Mouse (Mus musculus) liver, embryonic 13.5 days (tissue): ENCODE results near the gene Serpina3n. TPM values are rescaled to one million over a fixed set of nuclear protein-coding genes. Genes with fewer than 3 reads are reported as not detected.
"Not testable (repeated sequence)": the region's sequence is repeated elsewhere in the genome, so short reads cannot be mapped to it uniquely, and the experiment has no call there.

ENCODE experiments used
- ATAC-seq: fragments of 200-750 bp; cut with Nextera tagmentation; 2 replicates; pipeline ENCODE4 v1.8.0; 2017; ENCODE audit warnings: low read depth, mild to moderate bottlenecking, moderate number of reproducible peaks, moderate library complexity
- DNase-seq: peaks from one replicate; pipeline ENCODE4 v3.0.0; 2022
- H3K27ac ChIP-seq: fragments of 300-500 bp; sonication (generic); 2 replicates; pipeline ENCODE4 v1.5.1; 2015; ENCODE audit warnings: moderate library complexity, mild to moderate bottlenecking, inconsistent platforms
- H3K27me3 ChIP-seq: fragments of 300-500 bp; sonication (generic); 2 replicates; pipeline ENCODE4 v1.6.1; 2015; ENCODE audit warnings: mild to moderate bottlenecking, inconsistent platforms
- H3K36me3 ChIP-seq: fragments of 300-500 bp; sonication (generic); 2 replicates; pipeline ENCODE4 v1.6.1; 2015; ENCODE audit warnings: mild to moderate bottlenecking, inconsistent platforms
- H3K4me1 ChIP-seq: fragments of 300-500 bp; sonication (generic); replicated peaks from 2 replicates; pipeline ENCODE4 v1.6.1; 2015; ENCODE audit warnings: inconsistent platforms
- H3K4me2 ChIP-seq: fragments of 300-500 bp; sonication (generic); 2 replicates; pipeline ENCODE4 v1.6.1; 2015; ENCODE audit warnings: inconsistent platforms, mild to moderate bottlenecking, moderate library complexity
- H3K4me3 ChIP-seq: fragments of 300-500 bp; sonication (generic); replicated peaks from 2 replicates; pipeline ENCODE4 v1.5.1; 2015; ENCODE audit warnings: mild to moderate bottlenecking, inconsistent platforms
- H3K9ac ChIP-seq: fragments of 300-500 bp; sonication (generic); 2 replicates; pipeline ENCODE4 v1.6.1; 2015; ENCODE audit warnings: mild to moderate bottlenecking, inconsistent platforms
- H3K9me3 ChIP-seq: fragments of 300-500 bp; sonication (generic); replicated peaks from 2 replicates; pipeline ENCODE4 v1.6.1; 2016; ENCODE audit warnings: inconsistent platforms
- WGBS: fragments of 180-500 bp; shearing (Covaris S2); methylation state at CpG from one replicate; pipeline ENCODE4 v1.1.7; 2015; ENCODE audit not compliant: insufficient replicate concordance; 5-methylcytosine and 5-hydroxymethylcytosine counted together
- polyA plus RNA-seq: library from polyadenylated mRNA; unstranded; fragments of >200 nt; fragmentation: Nextera tagmentation; extraction: Ambion mirVana; gene quantifications from 2 replicates; pipeline ENCODE4 v1.2.1, GENCODE M21; 2015

Gene Serpina3n
- polyA plus RNA-seq: 0.06 and 0.12 TPM in 2 replicates

GRCm38 (mm10) chr12:104406454-104406885 is at the start of gene Serpina3n:
TSS of gene Serpina3n (plus strand) at chr12:104406729.
- Histone ChIP-seq H3K9me3 (no peaks in the 10 kb centered on the region), H3K27me3 (no peaks in the 10 kb centered on the region), H3K4me2 (no peak within 1 kb of the TSS), H3K27ac (no peak within 1 kb of the TSS), H3K9ac (no peak within 1 kb of the TSS), H3K4me3 (no peak within 1 kb of the TSS), H3K36me3 (no peaks in the 10 kb centered on the region), H3K4me1 (no peaks in the 10 kb centered on the region)
- DNase-seq (no peak), ATAC-seq (no peak)
- 50% methylated on average over 4 of the region's 4 CpGs for WGBS

GRCm38 (mm10) chr12:104369986-104370385 is 36.5 kb upstream of the Serpina3n start:
- ATAC-seq (no peak), DNase-seq (no peak)
- no peak overlapping the region for H3K4me3 ChIP-seq
- H3K9ac ChIP-seq: no peak overlapping the region
- H3K27ac ChIP-seq: no peak overlapping the region
- no peaks in the 10 kb centered on the region for H3K36me3 ChIP-seq
- H3K27me3 ChIP-seq: no peaks in the 10 kb centered on the region
- 61% methylated on average over 3 of the region's 3 CpGs for WGBS
- H3K4me1 ChIP-seq: no peaks in the 10 kb centered on the region
- no peak overlapping the region for H3K4me2 ChIP-seq
- no peaks in the 10 kb centered on the region for H3K9me3 ChIP-seq

GRCm38 (mm10) chr12:104377179-104377578 is 29.4 kb upstream of the Serpina3n start:
- H3K4me2 ChIP-seq, H3K4me1 ChIP-seq, H3K27me3 ChIP-seq, ATAC-seq, H3K9ac ChIP-seq, DNase-seq, H3K4me3 ChIP-seq, H3K27ac ChIP-seq, H3K9me3 ChIP-seq, H3K36me3 ChIP-seq: not testable (repeated sequence)
- WGBS: 47% methylated on average over 5 of the region's 5 CpGs

GRCm38 (mm10) chr12:104378351-104378750 is 28.2 kb upstream of the Serpina3n start:
- H3K27me3 ChIP-seq, H3K4me3 ChIP-seq, H3K36me3 ChIP-seq, H3K9me3 ChIP-seq, H3K4me2 ChIP-seq, DNase-seq, H3K4me1 ChIP-seq, ATAC-seq, H3K9ac ChIP-seq, H3K27ac ChIP-seq: not testable (repeated sequence)
- WGBS: 61% methylated on average over 2 of the region's 2 CpGs

- not testable (repeated sequence) for ATAC-seq, H3K27me3 ChIP-seq, H3K4me1 ChIP-seq, DNase-seq, H3K36me3 ChIP-seq, H3K4me3 ChIP-seq, H3K4me2 ChIP-seq, H3K9me3 ChIP-seq, H3K9ac ChIP-seq, H3K27ac ChIP-seq
- WGBS: 53% methylated on average over 5 of the region's 5 CpGs
Measured at GRCm38 (mm10) chr12:104378815-104379214, 27.7 kb upstream of the Serpina3n start.

- WGBS: 76% methylated on average over 11 of the region's 11 CpGs
- no peaks in the 10 kb centered on the region for H3K36me3 ChIP-seq
- no peak overlapping the region for H3K9ac ChIP-seq
- DNase-seq (no peak), ATAC-seq (no peak)
- H3K4me1 ChIP-seq: no peaks in the 10 kb centered on the region
- no peaks in the 10 kb centered on the region for H3K27me3 ChIP-seq
- H3K4me2 ChIP-seq: no peak overlapping the region
- 0 out of 2 replicates have a peak, but pooled peaks cover 2% of the 10 kb centered on the region for H3K9me3 ChIP-seq
- no peak overlapping the region for H3K4me3 ChIP-seq
- H3K27ac ChIP-seq: no peak overlapping the region
Measured at GRCm38 (mm10) chr12:104379856-104380255, 26.7 kb upstream of the Serpina3n start.

- not testable (repeated sequence) for H3K4me2 ChIP-seq, H3K4me3 ChIP-seq, H3K27ac ChIP-seq, H3K27me3 ChIP-seq, H3K9ac ChIP-seq, H3K36me3 ChIP-seq, H3K9me3 ChIP-seq, H3K4me1 ChIP-seq, ATAC-seq, DNase-seq
- WGBS: 77% methylated on average over 8 of the region's 8 CpGs
Measured at GRCm38 (mm10) chr12:104381071-104381604, 25.4 kb upstream of the Serpina3n start.

- not testable (repeated sequence) for H3K27me3 ChIP-seq, H3K4me3 ChIP-seq, ATAC-seq, H3K27ac ChIP-seq, H3K36me3 ChIP-seq, H3K4me1 ChIP-seq, DNase-seq, H3K4me2 ChIP-seq, H3K9me3 ChIP-seq, H3K9ac ChIP-seq
Measured at GRCm38 (mm10) chr12:104385987-104386386, 20.5 kb upstream of the Serpina3n start.

GRCm38 (mm10) chr12:104386878-104387277 is 19.7 kb upstream of the Serpina3n start:
- DNase-seq, H3K4me1 ChIP-seq, ATAC-seq, H3K4me2 ChIP-seq, H3K9ac ChIP-seq, H3K9me3 ChIP-seq, H3K27ac ChIP-seq, H3K27me3 ChIP-seq, H3K4me3 ChIP-seq, H3K36me3 ChIP-seq: not testable (repeated sequence)
- WGBS: 36% methylated on average over 2 of the region's 2 CpGs

- ATAC-seq: no peak
- no peak overlapping the region for H3K27ac ChIP-seq
- no peak overlapping the region for H3K9ac ChIP-seq
- H3K4me1 ChIP-seq: no peaks in the 10 kb centered on the region
- H3K27me3 ChIP-seq: no peaks in the 10 kb centered on the region
- no peak overlapping the region for H3K4me3 ChIP-seq
- no peaks in the 10 kb centered on the region for H3K9me3 ChIP-seq
- no peak overlapping the region for H3K4me2 ChIP-seq
- H3K36me3 ChIP-seq: no peaks in the 10 kb centered on the region
- no peak for DNase-seq
Measured at GRCm38 (mm10) chr12:104388477-104388876, 18.1 kb upstream of the Serpina3n start.

GRCm38 (mm10) chr12:104391057-104391456 is 15.5 kb upstream of the Serpina3n start:
- H3K4me2 ChIP-seq, H3K4me3 ChIP-seq, H3K9ac ChIP-seq, ATAC-seq, H3K27ac ChIP-seq, H3K27me3 ChIP-seq, H3K9me3 ChIP-seq, H3K36me3 ChIP-seq, DNase-seq, H3K4me1 ChIP-seq: not testable (repeated sequence)
- WGBS: 16% methylated on average over 2 of the region's 2 CpGs

- 52% methylated on average over 5 of the region's 5 CpGs for whole genome bisulfite sequencing
- H3K9ac ChIP-seq: no peak overlapping the region
- no peaks in the 10 kb centered on the region for H3K4me1 ChIP-seq
- no peak overlapping the region for H3K27ac ChIP-seq
- H3K4me2 ChIP-seq: no peak overlapping the region
- H3K4me3 ChIP-seq: no peak overlapping the region
- no peaks in the 10 kb centered on the region for H3K9me3 ChIP-seq
- H3K36me3 ChIP-seq: no peaks in the 10 kb centered on the region
- DNase-seq (no peak), ATAC-seq (0 out of 2 replicates have a peak, but pooled peaks have one; percentile 41)
- no peaks in the 10 kb centered on the region for H3K27me3 ChIP-seq
Measured at GRCm38 (mm10) chr12:104403968-104404367, 2.6 kb upstream of the Serpina3n start.
